Mouse (Mus musculus) hindbrain, embryonic 11.5 days (tissue): ENCODE measurements around the gene Fgfr2. TPM values are rescaled to one million over a fixed set of nuclear protein-coding genes. Genes with fewer than 3 reads are reported as not detected.

Experiments used
- ATAC-seq: fragments of 200-750 bp; cut with Nextera tagmentation; 2 replicates; pipeline ENCODE4 v1.8.0; 2017; ENCODE audit warnings: mild to moderate bottlenecking, moderate TSS enrichment, moderate library complexity; ENCODE audit not compliant: low FRiP score
- DNase-seq: peaks from one replicate; pipeline ENCODE4 v3.0.0-alpha.2; 2015; ENCODE audit warnings: low spot score
- H3K27ac ChIP-seq: fragments of 300-500 bp; sonication (generic); 2 replicates; pipeline ENCODE4 v1.5.1; 2014; ENCODE audit warnings: mild to moderate bottlenecking, low read depth, low read length
- H3K27me3 ChIP-seq: fragments of 300-500 bp; sonication (generic); 2 replicates; pipeline ENCODE4 v1.6.1; 2014; ENCODE audit warnings: mild to moderate bottlenecking, low read length, moderate library complexity, mixed read lengths; ENCODE audit not compliant: control insufficient read depth, insufficient read depth
- H3K36me3 ChIP-seq: fragments of 300-500 bp; sonication (generic); 2 replicates; pipeline ENCODE4 v1.6.1; 2014; ENCODE audit warnings: mild to moderate bottlenecking, low read length, moderate library complexity, mixed read lengths; ENCODE audit not compliant: control insufficient read depth, insufficient read depth
- H3K4me1 ChIP-seq: fragments of 300-500 bp; sonication (generic); replicated peaks from 2 replicates; pipeline ENCODE4 v1.6.1; 2014; ENCODE audit warnings: low read length, mixed read lengths; ENCODE audit not compliant: control insufficient read depth, insufficient read depth
- H3K4me2 ChIP-seq: fragments of 300-500 bp; sonication (generic); replicated peaks from 2 replicates; pipeline ENCODE4 v1.6.1; 2014; ENCODE audit warnings: mild to moderate bottlenecking, low read depth, low read length
- H3K4me3 ChIP-seq: fragments of 300-500 bp; sonication (generic); 2 replicates; pipeline ENCODE4 v1.5.1; 2014; ENCODE audit warnings: low read depth, low read length
- H3K9ac ChIP-seq: fragments of 300-500 bp; sonication (generic); 2 replicates; pipeline ENCODE4 v1.6.1; 2014; ENCODE audit warnings: low read depth, low read length
- H3K9me3 ChIP-seq: fragments of 300-500 bp; sonication (generic); 2 replicates; pipeline ENCODE4 v1.6.1; 2016; ENCODE audit warnings: low read length; ENCODE audit not compliant: control insufficient read depth
- WGBS: fragments of 180-500 bp; shearing (Covaris S2); extraction: QIAGEN DNeasy Blood & Tissue Kit; methylation state at CpG from one replicate; pipeline ENCODE4 v1.1.7; 2014; 5-methylcytosine and 5-hydroxymethylcytosine counted together
- polyA plus RNA-seq: library from polyadenylated mRNA; unstranded; fragments of >200 nt; fragmentation: Nextera tagmentation; extraction: Ambion mirVana; gene quantifications from 2 replicates; pipeline ENCODE4 v1.2.1, GENCODE M21; 2014

The Fgfr2 gene
- polyA plus RNA-seq, 1 experiment from 2014 or later, result 71.3 TPM

GRCm38 (mm10) chr7:132360336-132360735, 762.8 kb downstream of the Fgfr2 start:
- Histone ChIP-seq H3K4me2 (no peak overlapping the region), H3K4me3 (no peak overlapping the region), H3K27me3 (no peaks in the 10 kb centered on the region), H3K9ac (no peak overlapping the region), H3K27ac (no peak overlapping the region), H3K9me3 (no peaks in the 10 kb centered on the region), H3K4me1 (0 out of 2 replicates have a peak, but pooled peaks cover 2% of the 10 kb centered on the region), H3K36me3 (no peaks in the 10 kb centered on the region)
- no peak for ATAC-seq
- no peak for DNase-seq
- WGBS, result 71% methylated on average over 4 of the region's 4 CpGs

GRCm38 (mm10) chr7:132358709-132359108, 764.4 kb downstream of the Fgfr2 start:
- H3K9me3 ChIP-seq, result no peaks in the 10 kb centered on the region
- no peak overlapping the region for H3K9ac ChIP-seq
- H3K4me2 ChIP-seq, result no peak overlapping the region
- no peak overlapping the region for H3K4me3 ChIP-seq
- ATAC-seq (no peak), DNase-seq (no peak)
- H3K27me3 ChIP-seq, result no peaks in the 10 kb centered on the region
- H3K4me1 ChIP-seq, result 0 out of 2 replicates have a peak, but pooled peaks cover 2% of the 10 kb centered on the region
- H3K27ac ChIP-seq, result no peak overlapping the region
- no peaks in the 10 kb centered on the region for H3K36me3 ChIP-seq
- 61% methylated on average over 4 of the region's 4 CpGs for WGBS

GRCm38 (mm10) chr7:132358250-132358649, 764.9 kb downstream of the Fgfr2 start:
- no peak for DNase-seq
- 48% methylated on average over 3 of the region's 3 CpGs for WGBS
- Histone ChIP-seq H3K9me3 (no peaks in the 10 kb centered on the region), H3K4me3 (no peak overlapping the region), H3K27me3 (no peaks in the 10 kb centered on the region), H3K36me3 (no peaks in the 10 kb centered on the region), H3K4me1 (0 out of 2 replicates have a peak, but pooled peaks cover 2% of the 10 kb centered on the region), H3K4me2 (no peak overlapping the region), H3K9ac (no peak overlapping the region), H3K27ac (no peak overlapping the region)
- ATAC-seq, result no peak

- no peak for DNase-seq
- ATAC-seq, result no peak
- Histone ChIP-seq H3K36me3 (no peaks in the 10 kb centered on the region), H3K4me2 (no peak overlapping the region), H3K9me3 (no peaks in the 10 kb centered on the region), H3K4me1 (0 out of 2 replicates have a peak, but pooled peaks cover 2% of the 10 kb centered on the region), H3K27ac (no peak overlapping the region), H3K27me3 (no peaks in the 10 kb centered on the region), H3K4me3 (no peak overlapping the region), H3K9ac (no peak overlapping the region)
- 91% methylated on average over 3 of the region's 3 CpGs for WGBS
Observed at GRCm38 (mm10) chr7:132357841-132358237, 765.3 kb downstream of the Fgfr2 start.

GRCm38 (mm10) chr7:132356881-132357840, 766.0 kb downstream of the Fgfr2 start:
- Histone ChIP-seq H3K9me3 (no peaks in the 10 kb centered on the region), H3K27me3 (no peaks in the 10 kb centered on the region), H3K27ac (no peak overlapping the region), H3K4me2 (no peak overlapping the region), H3K36me3 (no peaks in the 10 kb centered on the region), H3K9ac (no peak overlapping the region), H3K4me3 (no peak overlapping the region), H3K4me1 (0 out of 2 replicates have a peak, but pooled peaks cover 2% of the 10 kb centered on the region)
- WGBS, result 38% methylated on average over 10 of the region's 10 CpGs
- no peak for DNase-seq
- no peak for ATAC-seq

- Histone ChIP-seq H3K36me3 (no peaks in the 10 kb centered on the region), H3K4me3 (no peak overlapping the region), H3K4me2 (no peak overlapping the region), H3K9me3 (no peaks in the 10 kb centered on the region), H3K9ac (no peak overlapping the region), H3K4me1 (0 out of 2 replicates have a peak, but pooled peaks cover 2% of the 10 kb centered on the region), H3K27me3 (no peaks in the 10 kb centered on the region), H3K27ac (no peak overlapping the region)
- 15% methylated on average over 8 of the region's 8 CpGs for WGBS
- no peak for ATAC-seq
- no peak for DNase-seq
Observed at GRCm38 (mm10) chr7:132356185-132356584, 767.0 kb downstream of the Fgfr2 start.

GRCm38 (mm10) chr7:132355767-132356166, 767.4 kb downstream of the Fgfr2 start:
- Histone ChIP-seq H3K4me2 (no peak overlapping the region), H3K4me3 (no peak overlapping the region), H3K4me1 (0 out of 2 replicates have a peak, but pooled peaks cover 2% of the 10 kb centered on the region), H3K9me3 (no peaks in the 10 kb centered on the region), H3K27me3 (no peaks in the 10 kb centered on the region), H3K36me3 (no peaks in the 10 kb centered on the region), H3K27ac (no peak overlapping the region), H3K9ac (no peak overlapping the region)
- WGBS, result 73% methylated on average over 6 of the region's 6 CpGs
- ATAC-seq, result no peak
- DNase-seq, result no peak

- H3K4me2 ChIP-seq, result no peak overlapping the region
- 74% methylated on average over 6 of the region's 6 CpGs for WGBS
- H3K27ac ChIP-seq, result no peak overlapping the region
- ATAC-seq, result no peak
- H3K4me3 ChIP-seq, result no peak overlapping the region
- no peak for DNase-seq
- no peaks in the 10 kb centered on the region for H3K27me3 ChIP-seq
- H3K36me3 ChIP-seq, result no peaks in the 10 kb centered on the region
- H3K4me1 ChIP-seq, result peaks cover 5% of the 10 kb centered on the region; the same call in 1 of the 2 replicates
- no peaks in the 10 kb centered on the region for H3K9me3 ChIP-seq
- no peak overlapping the region for H3K9ac ChIP-seq
Observed at GRCm38 (mm10) chr7:132349075-132349572, 774.0 kb downstream of the Fgfr2 start.
